Mouse (Mus musculus) inflammation-experienced regulatory T-cells (primary cell): ENCODE results near the gene Gm4302. TPM values are rescaled to one million over a fixed set of nuclear protein-coding genes. Genes with fewer than 3 reads are reported as not detected.

ENCODE experiments used
- polyA plus RNA-seq, 2 experiments: library from polyadenylated mRNA; unstranded; fragments of 100-300 nt; shearing (Covaris generic); gene quantifications; one replicate each; pipeline ENCODE4 v1.2.1; 2017

Gm4302 gene
- 1 to 10 TPM in 1 of 2 experiments, not detected in 1; 1.0 TPM for polyA plus RNA-seq

GRCm38 (mm10) chr10:100340536-100340935 lies at the start of gene Gm4302:
Gene Gm4302, plus strand, starts transcription at chr10:100340836.

GRCm38 (mm10) chr10:100335376-100335775 lies 5.3 kb upstream of the Gm4302 start, which contains the start of gene Gm4301:
Gene Gm4301, plus strand, starts transcription at chr10:100335676.

GRCm38 (mm10) chr10:100345672-100346071 lies 5.0 kb downstream of the Gm4302 start, which contains the start of gene Gm4303:
Gene Gm4303, plus strand, starts transcription at chr10:100345972.

GRCm38 (mm10) chr10:100350793-100351192 lies 10.2 kb downstream of the Gm4302 start, which contains the start of gene Gm4305:
Gene Gm4305, plus strand, starts transcription at chr10:100351093.

GRCm38 (mm10) chr10:100361038-100361437 lies 20.4 kb downstream of the Gm4302 start, which contains the start of gene Gm4307:
Gene Gm4307, plus strand, starts transcription at chr10:100361338.

GRCm38 (mm10) chr10:100382460-100382859 lies 41.8 kb downstream of the Gm4302 start, which contains the start of gene Gm4312:
Gene Gm4312, minus strand, starts transcription at chr10:100382560.

Other genes starting within 250 kb of the Gm4302 start
- gene Gm4301, start 5.2 kb upstream of the Gm4302 start, polyA plus RNA-seq: under 1 TPM; 0.22 to 0.93 TPM
- not detected for gene Gm4303, start 5.1 kb downstream of the Gm4302 start, polyA plus RNA-seq
- not detected for gene Gm4305, start 10.3 kb downstream of the Gm4302 start, polyA plus RNA-seq
- not detected for gene Gm4307, start 20.5 kb downstream of the Gm4302 start, polyA plus RNA-seq
- under 1 TPM; 0.22 to 0.93 TPM for gene Gm4312, start 41.7 kb downstream of the Gm4302 start, polyA plus RNA-seq
- 1 to 10 TPM; 2.2 to 3.6 TPM for gene Tmtc3, start 146.5 kb downstream of the Gm4302 start, polyA plus RNA-seq
- gene Cep290, start 146.7 kb downstream of the Gm4302 start, polyA plus RNA-seq: 1 to 10 TPM; 4.1 to 4.4 TPM
- gene 4930430F08Rik, start 249.6 kb downstream of the Gm4302 start, polyA plus RNA-seq: 10 to 100 TPM in 1 of 2 experiments, 1 to 10 TPM in 1; 6.7 to 12.2 TPM
- gene 1700017N19Rik, start 249.6 kb downstream of the Gm4302 start, polyA plus RNA-seq: not detected